Mouse (Mus musculus): Measurements from ENCODE around the gene Hivep3. TPM values are rescaled to one million over a fixed set of nuclear protein-coding genes. Genes with fewer than 3 reads are reported as not detected.

Hivep3 gene
- total and polyA plus RNA-seq, 3 experiments = 5.1 to 8.2 (median 6.0) TPM

GRCm38 (mm10) chr4:119873935-119874334, 140.4 kb downstream of the Hivep3 start:
- WGBS = 80% methylated on average over 6 of the region's 6 CpGs
- H3K4me1 ChIP-seq (ENCODE audit: control insufficient read depth, insufficient read depth, low read length) = peaks cover 5% of the 10 kb centered on the region
- H3K79me2 ChIP-seq (replicated peaks; ENCODE audit: control insufficient read depth, insufficient read depth, low read length) = no peaks in the 10 kb centered on the region
- TF ChIP-seq CTCF (IDR thresholded peaks at IDR 0.05) (no peak), POLR2A (IDR thresholded peaks at IDR 0.05; ENCODE audit: insufficient read depth, low read depth, low read length) (no peak), EP300 (IDR thresholded peaks at IDR 0.05; ENCODE audit: insufficient read depth, low read depth, low read length) (no peak)
- H3K27me3 ChIP-seq (ENCODE audit: control insufficient read depth, insufficient read depth, low read length) = no peaks in the 10 kb centered on the region
- no peak for DNase-seq
- intact Hi-C loops (cut with DNase I) = no loop called here
- no peak overlapping the region for H3K9ac ChIP-seq (ENCODE audit: low read depth, low read length)
- H3K4me3 ChIP-seq = no peak overlapping the region
- H3K27ac ChIP-seq = no peak overlapping the region
- H3K36me3 ChIP-seq (ENCODE audit: control insufficient read depth, insufficient read depth, low read length) = no peaks in the 10 kb centered on the region

GRCm38 (mm10) chr4:119875592-119875991, 142.0 kb downstream of the Hivep3 start:
- no peak for TF ChIP-seq POLR2A (IDR thresholded peaks at IDR 0.05; ENCODE audit: insufficient read depth, low read depth, low read length)
- TF ChIP-seq CTCF (IDR thresholded peaks at IDR 0.05) = no peak
- TF ChIP-seq EP300 (IDR thresholded peaks at IDR 0.05; ENCODE audit: insufficient read depth, low read depth, low read length) = no peak

GRCm38 (mm10) chr4:119876535-119877160, 143.1 kb downstream of the Hivep3 start:
- intact Hi-C loops (cut with DNase I) = no loop called here
- Histone ChIP-seq H3K36me3 (ENCODE audit: control insufficient read depth, insufficient read depth, low read length) (no peaks in the 10 kb centered on the region), H3K27ac (no peak overlapping the region), H3K79me2 (replicated peaks; ENCODE audit: control insufficient read depth, insufficient read depth, low read length) (no peaks in the 10 kb centered on the region), H3K27me3 (ENCODE audit: control insufficient read depth, insufficient read depth, low read length) (no peaks in the 10 kb centered on the region), H3K4me1 (ENCODE audit: control insufficient read depth, insufficient read depth, low read length) (no peaks in the 10 kb centered on the region), H3K4me3 (no peak overlapping the region), H3K9ac (ENCODE audit: low read depth, low read length) (no peak overlapping the region)
- no peak for TF ChIP-seq POLR2A (IDR thresholded peaks at IDR 0.05; ENCODE audit: insufficient read depth, low read depth, low read length)
- TF ChIP-seq CTCF (IDR thresholded peaks at IDR 0.05) = no peak
- TF ChIP-seq EP300 (IDR thresholded peaks at IDR 0.05; ENCODE audit: insufficient read depth, low read depth, low read length) = no peak
- no peak for DNase-seq
- WGBS = 82% methylated on average over 8 of the region's 8 CpGs

More at GRCm38 (mm10) chr4:119875592-119875991, 142.0 kb downstream of the Hivep3 start:
- H3K27ac ChIP-seq = no peak overlapping the region
- H3K36me3 ChIP-seq (ENCODE audit: control insufficient read depth, insufficient read depth, low read length) = no peaks in the 10 kb centered on the region
- no peaks in the 10 kb centered on the region for H3K79me2 ChIP-seq (replicated peaks; ENCODE audit: control insufficient read depth, insufficient read depth, low read length)
- WGBS = 93% methylated on average over 2 of the region's 2 CpGs
- H3K9ac ChIP-seq (ENCODE audit: low read depth, low read length) = no peak overlapping the region
- peaks cover under 1% of the 10 kb centered on the region for H3K4me1 ChIP-seq (ENCODE audit: control insufficient read depth, insufficient read depth, low read length)
- no peak for DNase-seq
- no peaks in the 10 kb centered on the region for H3K27me3 ChIP-seq (ENCODE audit: control insufficient read depth, insufficient read depth, low read length)
- intact Hi-C loops (cut with DNase I) = no loop called here
- no peak overlapping the region for H3K4me3 ChIP-seq

GRCm38 (mm10) chr4:119878218-119878617, 144.6 kb downstream of the Hivep3 start:
- intact Hi-C loops (cut with DNase I) = no loop called here
- Histone ChIP-seq H3K9ac (ENCODE audit: low read depth, low read length) (no peak overlapping the region), H3K36me3 (ENCODE audit: control insufficient read depth, insufficient read depth, low read length) (no peaks in the 10 kb centered on the region), H3K4me3 (no peak overlapping the region), H3K27me3 (ENCODE audit: control insufficient read depth, insufficient read depth, low read length) (no peaks in the 10 kb centered on the region), H3K27ac (no peak overlapping the region), H3K4me1 (ENCODE audit: control insufficient read depth, insufficient read depth, low read length) (no peaks in the 10 kb centered on the region), H3K79me2 (replicated peaks; ENCODE audit: control insufficient read depth, insufficient read depth, low read length) (no peaks in the 10 kb centered on the region)
- no peak for TF ChIP-seq POLR2A (IDR thresholded peaks at IDR 0.05; ENCODE audit: insufficient read depth, low read depth, low read length)
- no peak for TF ChIP-seq CTCF (IDR thresholded peaks at IDR 0.05)
- TF ChIP-seq EP300 (IDR thresholded peaks at IDR 0.05; ENCODE audit: insufficient read depth, low read depth, low read length) = no peak
- WGBS = 61% methylated on average over 5 of the region's 5 CpGs
- DNase-seq = no peak

GRCm38 (mm10) chr4:119879671-119880070, 146.1 kb downstream of the Hivep3 start:
- WGBS = 74% methylated on average over 5 of the region's 5 CpGs
- Histone ChIP-seq H3K9ac (ENCODE audit: low read depth, low read length) (no peak overlapping the region), H3K27me3 (ENCODE audit: control insufficient read depth, insufficient read depth, low read length) (no peaks in the 10 kb centered on the region), H3K79me2 (replicated peaks; ENCODE audit: control insufficient read depth, insufficient read depth, low read length) (no peaks in the 10 kb centered on the region), H3K4me3 (no peak overlapping the region), H3K36me3 (ENCODE audit: control insufficient read depth, insufficient read depth, low read length) (no peaks in the 10 kb centered on the region), H3K27ac (no peak overlapping the region), H3K4me1 (ENCODE audit: control insufficient read depth, insufficient read depth, low read length) (no peaks in the 10 kb centered on the region)
- no peak for DNase-seq
- intact Hi-C loops (cut with DNase I) = loop anchor here (5.0 kb wide), 1 partner anchor 62 kb away; no protein-coding TSS in a partner anchor
- TF ChIP-seq POLR2A (IDR thresholded peaks at IDR 0.05; ENCODE audit: insufficient read depth, low read depth, low read length) (no peak), EP300 (IDR thresholded peaks at IDR 0.05; ENCODE audit: insufficient read depth, low read depth, low read length) (no peak), CTCF (IDR thresholded peaks at IDR 0.05) (no peak)

GRCm38 (mm10) chr4:119880270-119880669, 146.7 kb downstream of the Hivep3 start:
- intact Hi-C loops (cut with DNase I) = loop anchor here (5.0 kb wide), 1 partner anchor 63 kb away; no protein-coding TSS in a partner anchor
- Histone ChIP-seq H3K27me3 (ENCODE audit: control insufficient read depth, insufficient read depth, low read length) (no peaks in the 10 kb centered on the region), H3K4me3 (no peak overlapping the region), H3K9ac (ENCODE audit: low read depth, low read length) (no peak overlapping the region), H3K79me2 (replicated peaks; ENCODE audit: control insufficient read depth, insufficient read depth, low read length) (no peaks in the 10 kb centered on the region), H3K36me3 (ENCODE audit: control insufficient read depth, insufficient read depth, low read length) (no peaks in the 10 kb centered on the region), H3K4me1 (ENCODE audit: control insufficient read depth, insufficient read depth, low read length) (no peaks in the 10 kb centered on the region), H3K27ac (no peak overlapping the region)
- TF ChIP-seq POLR2A (IDR thresholded peaks at IDR 0.05; ENCODE audit: insufficient read depth, low read depth, low read length) (no peak), EP300 (IDR thresholded peaks at IDR 0.05; ENCODE audit: insufficient read depth, low read depth, low read length) (no peak), CTCF (IDR thresholded peaks at IDR 0.05) (no peak)
- no peak for DNase-seq
- WGBS = 92% methylated on average over 7 of the region's 7 CpGs
